In the genomic region with DNA sequence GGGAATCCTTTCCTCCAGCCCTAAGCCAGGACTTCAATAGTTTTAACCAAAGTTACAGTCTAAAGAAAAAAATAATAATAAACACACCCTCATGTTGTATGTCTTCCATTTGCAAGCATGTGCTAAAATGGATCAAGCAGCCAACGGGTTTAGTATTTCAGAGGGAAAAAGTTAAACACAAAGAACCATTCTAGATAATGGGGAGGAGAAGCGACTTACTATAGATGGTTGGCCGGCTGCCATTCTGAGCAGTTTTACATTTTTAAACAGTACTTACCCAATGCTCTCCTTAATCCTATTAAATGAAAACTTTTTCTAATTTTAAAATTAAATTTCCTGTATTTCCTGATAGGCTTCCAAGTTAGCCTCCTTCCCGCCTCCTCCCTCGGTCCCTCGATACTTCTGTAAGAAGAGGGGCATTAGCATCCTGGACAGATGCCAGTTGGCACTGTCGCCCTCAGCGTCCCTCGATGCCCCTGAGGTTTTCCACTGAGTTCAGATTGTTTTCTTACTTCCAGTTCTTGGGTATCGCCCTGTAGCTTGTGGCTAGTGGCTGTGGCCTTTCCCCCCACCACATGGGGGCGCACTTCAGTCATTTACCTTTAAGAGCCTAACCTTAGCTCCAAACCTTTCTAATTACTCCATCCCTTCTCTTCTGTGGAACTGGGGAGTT, we compare ENCODE assay signal across 9 mouse cellular contexts.
A peak's percentile ranks its signal among the peaks of the same experiment; 100 is the strongest.
DNase-seq lines count a peak whose midpoint lies in the region; ATAC-seq and TF ChIP-seq lines count a peak whose summit lies in the region.
"Had no signal": no experiment of that assay in that cellular context is flagged by ENCODE, and none has a peak within 500 bp of the region (broad histone marks: within the 10 kb centered on the region; RNA-seq: fewer than 3 reads in every experiment).

No protein-coding gene starts in this region.

- no peak overlapping the region for H3K9ac ChIP-seq in stomach, embryonic 16.5 days (ENCODE audit: low read length)
- H3K9ac ChIP-seq: limb, embryonic 12.5 days had no signal

- no peak overlapping the region for H3K4me3 ChIP-seq in lung, adult 2 months (replicated peaks; ENCODE audit: extremely low read depth, low read depth, low read length)
- H3K4me3 ChIP-seq in stomach, embryonic 16.5 days (replicated peaks; ENCODE audit: low read length) = no peak overlapping the region
- H3K4me3 ChIP-seq: limb, embryonic 12.5 days had no signal

- H3K4me1 ChIP-seq in lung, adult 2 months (ENCODE audit: control insufficient read depth, insufficient read depth, low read length) = no peaks in the 10 kb centered on the region
- no peaks in the 10 kb centered on the region for H3K4me1 ChIP-seq in stomach, embryonic 16.5 days (ENCODE audit: control insufficient read depth, insufficient read depth, low read length)
- H3K4me1 ChIP-seq: limb, embryonic 12.5 days had no signal

- peak; percentile 62 for TF ChIP-seq CTCF in lung, adult 2 months (IDR thresholded peaks at IDR 0.05; ENCODE audit: insufficient read depth, low read length)

- no peaks in the 10 kb centered on the region for H3K27me3 ChIP-seq in stomach, embryonic 16.5 days (ENCODE audit: control insufficient read depth, insufficient read depth, low read length)
- H3K27me3 ChIP-seq: limb, embryonic 12.5 days had no signal

- H3K27ac ChIP-seq in stomach, embryonic 16.5 days (ENCODE audit: low read length) = no peak overlapping the region
- H3K27ac ChIP-seq: limb, embryonic 12.5 days had no signal

- DNase-seq in frontal cortex, postnatal 25 days (ENCODE audit: low spot score in 2 of 2) = peak; percentile 15 to 17
- DNase-seq in 3134 (ENCODE audit: extremely low read depth, insufficient read length, low spot score) (peak; percentile 41), adipocyte (ENCODE audit: low spot score) (peak; percentile 60)
- peak; percentile 66 for DNase-seq in induced T-regulatory cell, adult 2 months (ENCODE audit: low read depth)
- peak; percentile 52 for DNase-seq in lung, adult 2 months

- TF ChIP-seq POLR2A in lung, adult 2 months (IDR thresholded peaks at IDR 0.05; ENCODE audit: borderline replicate concordance, extremely low read depth, low read depth, low read length) = no peak

- H3K9me3 ChIP-seq in stomach, embryonic 16.5 days (replicated peaks; ENCODE audit: control insufficient read depth, low read length) = no peaks in the 10 kb centered on the region
- H3K9me3 ChIP-seq: limb, embryonic 12.5 days had no signal

- H3K36me3 ChIP-seq in stomach, embryonic 16.5 days (ENCODE audit: control insufficient read depth, insufficient read depth, low read length) = no peaks in the 10 kb centered on the region
- H3K36me3 ChIP-seq: limb, embryonic 12.5 days had no signal

- ATAC-seq in frontal cortex, adult (ENCODE audit: low TSS enrichment) = no peak; the same call in 1 of the 2 replicates
- ATAC-seq in common myeloid progenitor, adult 5-6 weeks (replicated peaks; ENCODE audit: low read depth, poor library complexity, severe bottlenecking) = peak; percentile 85
- peak; percentile 17; the same call in 1 of the 2 replicates for ATAC-seq in stomach, embryonic 16.5 days (ENCODE audit: insufficient read depth, low FRiP score)

- WGBS in lung, adult 2 months = 36% methylated on average over 11 of the region's 11 CpGs
- 37% methylated on average over 11 of the region's 11 CpGs for WGBS in stomach, embryonic 16.5 days

- H3K4me2 ChIP-seq in stomach, embryonic 16.5 days (ENCODE audit: low read depth, low read length) = no peak overlapping the region
- H3K4me2 ChIP-seq: limb, embryonic 12.5 days had no signal

Comparison
In these comparisons a context has a peak if more than half of its experiments do, and no peak if none do; other contexts are left out.
1. DNase-seq: peak in every context shown above with its lines; median percentile 66 in induced T-regulatory cell, adult 2 months; 60 in adipocyte; 52 in lung, adult 2 months; 41 in 3134; 16 in frontal cortex, postnatal 25 days.